Mouse (Mus musculus): ENCODE data around the gene Ppfibp2. TPM values are rescaled to one million over a fixed set of nuclear protein-coding genes. Genes with fewer than 3 reads are reported as not detected.

The Ppfibp2 gene
- polyA plus RNA-seq, 1 experiment from 2014 or later, result 12.8 TPM

Other genes starting within 250 kb of the Ppfibp2 start
- gene Syt9, start 224.5 kb upstream of the Ppfibp2 start, polyA plus RNA-seq (2015; fragmentation: Nextera tagmentation; extraction: Ambion mirVana), result 3.5 and 4.4 TPM in 2 replicates
- 13.1 and 15.2 TPM in 2 replicates for gene Olfml1, start 27.8 kb upstream of the Ppfibp2 start, polyA plus RNA-seq (2015; fragmentation: Nextera tagmentation; extraction: Ambion mirVana)
- not detected in 2 replicates for gene 5330417H12Rik, start 30.0 kb downstream of the Ppfibp2 start, polyA plus RNA-seq (2015; fragmentation: Nextera tagmentation; extraction: Ambion mirVana)
- gene Cyb5r2, start 162.8 kb downstream of the Ppfibp2 start, polyA plus RNA-seq (2015; fragmentation: Nextera tagmentation; extraction: Ambion mirVana), result 0.14 and 0.15 TPM in 2 replicates
- gene Ovch2, start 206.0 kb downstream of the Ppfibp2 start, polyA plus RNA-seq (2015; fragmentation: Nextera tagmentation; extraction: Ambion mirVana), result not detected in 2 replicates
- not detected in 2 replicates for gene Olfr467, start 217.1 kb downstream of the Ppfibp2 start, polyA plus RNA-seq (2015; fragmentation: Nextera tagmentation; extraction: Ambion mirVana)
- not detected in 2 replicates for gene Olfr469, start 230.3 kb downstream of the Ppfibp2 start, polyA plus RNA-seq (2015; fragmentation: Nextera tagmentation; extraction: Ambion mirVana)

Measured in intestine, embryonic 15.5 days (tissue).